In genomic region chr4:97843981-97844690, GRCm38 (mm10) we compare ENCODE assay signal across 10 mouse cellular contexts.
DNase-seq lines count a peak whose midpoint lies in the region; ATAC-seq and TF ChIP-seq lines count a peak whose summit lies in the region.
"Had no signal": no experiment of that assay in that cellular context is flagged by ENCODE, and none has a peak within 500 bp of the region (broad histone marks: within the 10 kb centered on the region; RNA-seq: fewer than 3 reads in every experiment).

No protein-coding gene starts in this region.

- H3K4me2 ChIP-seq in kidney, embryonic 15.5 days: no peak overlapping the region
- H3K4me2 ChIP-seq in embryonic facial prominence, embryonic 11.5 days (ENCODE audit: low read depth, low read length): no peak overlapping the region
- H3K4me2 ChIP-seq: hindbrain, embryonic 15.5 days had no signal

- peaks cover 24% of the 10 kb centered on the region for H3K4me1 ChIP-seq in kidney, embryonic 15.5 days
- peaks cover 7% of the 10 kb centered on the region for H3K4me1 ChIP-seq in embryonic facial prominence, embryonic 11.5 days (ENCODE audit: control insufficient read depth, insufficient read depth, low read length)
- H3K4me1 ChIP-seq in limb, embryonic 10.5 days: peaks cover 61% of the 10 kb centered on the region

- no peak overlapping the region for H3K9ac ChIP-seq in kidney, embryonic 15.5 days
- H3K9ac ChIP-seq in embryonic facial prominence, embryonic 11.5 days (replicated peaks; ENCODE audit: low read length): no peak overlapping the region
- H3K9ac ChIP-seq: hindbrain, embryonic 15.5 days had no signal

- H3K9me3 ChIP-seq in kidney, embryonic 15.5 days (replicated peaks): no peaks in the 10 kb centered on the region
- no peaks in the 10 kb centered on the region for H3K9me3 ChIP-seq in embryonic facial prominence, embryonic 11.5 days (replicated peaks; ENCODE audit: control insufficient read depth, low read length)
- no peaks in the 10 kb centered on the region for H3K9me3 ChIP-seq in limb, embryonic 10.5 days (replicated peaks)
- H3K9me3 ChIP-seq: hindbrain, embryonic 15.5 days had no signal

- no peak for TF ChIP-seq CTCF in brain, embryonic 14.5 days (IDR thresholded peaks at IDR 0.05; ENCODE audit: borderline replicate concordance, extremely low read depth, insufficient read depth, insufficient read length)

- ATAC-seq in kidney, embryonic 15.5 days (replicated peaks; ENCODE audit: low FRiP score): no peak
- no peak for ATAC-seq in embryonic facial prominence, embryonic 11.5 days (replicated peaks; ENCODE audit: insufficient number of reproducible peaks, low FRiP score, low TSS enrichment, low read depth)

- WGBS in kidney, embryonic 15.5 days: 78% methylated on average over 15 of the region's 15 CpGs
- 51% methylated on average over 15 of the region's 15 CpGs for WGBS in embryonic facial prominence, embryonic 11.5 days
- 79% methylated on average over 15 of the region's 15 CpGs for WGBS in limb, embryonic 10.5 days

- H3K36me3 ChIP-seq in kidney, embryonic 15.5 days: no peaks in the 10 kb centered on the region
- no peaks in the 10 kb centered on the region for H3K36me3 ChIP-seq in embryonic facial prominence, embryonic 11.5 days (replicated peaks; ENCODE audit: control insufficient read depth, insufficient read depth, low read depth, low read length)
- no peaks in the 10 kb centered on the region for H3K36me3 ChIP-seq in limb, embryonic 10.5 days
- H3K36me3 ChIP-seq: hindbrain, embryonic 15.5 days had no signal

- no peak for TF ChIP-seq POLR2A in brain, embryonic 14.5 days (IDR thresholded peaks at IDR 0.05; ENCODE audit: borderline replicate concordance, extremely low read depth, insufficient read depth, insufficient read length, poor library complexity, severe bottlenecking)

- peaks cover 29% of the 10 kb centered on the region for H3K27me3 ChIP-seq in kidney, embryonic 15.5 days
- H3K27me3 ChIP-seq in embryonic facial prominence, embryonic 11.5 days (ENCODE audit: control insufficient read depth, insufficient read depth, low read length): no peaks in the 10 kb centered on the region
- no peaks in the 10 kb centered on the region for H3K27me3 ChIP-seq in limb, embryonic 10.5 days (ENCODE audit: low read depth, poor library complexity, severe bottlenecking)
- H3K27me3 ChIP-seq: hindbrain, embryonic 15.5 days had no signal

- H3K27ac ChIP-seq in kidney, embryonic 15.5 days: peak overlapping the region; percentile 64
- H3K27ac ChIP-seq in embryonic facial prominence, embryonic 11.5 days (replicated peaks; ENCODE audit: low read depth, low read length): no peak overlapping the region; the same call in 1 of the 2 replicates
- H3K27ac ChIP-seq in limb, embryonic 10.5 days: peak overlapping the region; percentile 64; the same call in 1 of the 2 replicates
- H3K27ac ChIP-seq: hindbrain, embryonic 15.5 days had no signal

- no peak overlapping the region for H3K4me3 ChIP-seq in kidney, embryonic 15.5 days (replicated peaks)
- no peak overlapping the region for H3K4me3 ChIP-seq in embryonic facial prominence, embryonic 11.5 days (ENCODE audit: low read depth, low read length)
- no peak overlapping the region for H3K4me3 ChIP-seq in limb, embryonic 10.5 days
- H3K4me3 ChIP-seq: hindbrain, embryonic 15.5 days had no signal

- DNase-seq in kidney, adult 8-10 months: no peak
- DNase-seq in brain, embryonic 14.5 days (ENCODE audit: low read depth): peak; percentile 56
- DNase-seq in embryonic facial prominence, embryonic 11.5 days (ENCODE audit: low spot score): peak; percentile 30
- no peak for DNase-seq in limb, embryonic 10.5 days (ENCODE audit: low spot score)
- DNase-seq in adrenal gland, adult (ENCODE audit: inconsistent age in 2 of 2, low spot score in 1 of 2): no peak
- DNase-seq in ovary, postnatal 14 days (ENCODE audit: low spot score): no peak
- DNase-seq: cerebellum, adult 18-20 months; lung, adult 18-20 months had no signal

Comparison
In these comparisons a context has a peak if more than half of its experiments do, and no peak if none do; other contexts are left out.
1. DNase-seq: peak in brain, embryonic 14.5 days (single experiment) and embryonic facial prominence, embryonic 11.5 days (single experiment); none in kidney, adult 8-10 months (0 of 2), limb, embryonic 10.5 days (single experiment), adrenal gland, adult (0 of 2) and ovary, postnatal 14 days (single experiment).